Mouse (Mus musculus): ENCODE measurements around the gene Pagr1b.

The Pagr1b gene

DNA sequence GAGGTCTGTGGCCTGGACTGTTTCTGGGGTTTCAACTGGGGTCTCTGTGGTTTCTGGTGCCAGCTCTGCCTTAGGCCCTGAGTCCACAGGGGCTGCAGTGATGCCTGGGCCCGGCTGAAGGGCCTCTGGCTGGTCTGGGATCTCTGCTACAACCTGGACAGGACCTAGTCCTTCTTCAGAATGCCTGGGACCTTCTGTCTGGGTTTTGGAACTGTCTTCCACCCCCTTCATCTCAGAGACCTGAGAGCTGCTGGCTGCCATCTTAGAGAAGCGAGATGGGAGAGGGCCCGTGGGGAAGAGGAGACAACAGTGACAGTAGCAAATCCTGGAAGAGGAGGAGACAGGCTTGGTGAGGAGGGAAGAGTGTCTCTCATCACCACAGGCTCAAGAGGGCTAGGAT is 3.7 kb upstream of the Pagr1b start:
- DNase-seq (ENCODE audit: low read depth, low spot score): no peak

- no peak for DNase-seq (ENCODE audit: low read depth, low spot score)
Measured at GRCm38 (mm10) chr7:127019306-127019960, 3.1 kb upstream of the Pagr1b start.

DNA sequence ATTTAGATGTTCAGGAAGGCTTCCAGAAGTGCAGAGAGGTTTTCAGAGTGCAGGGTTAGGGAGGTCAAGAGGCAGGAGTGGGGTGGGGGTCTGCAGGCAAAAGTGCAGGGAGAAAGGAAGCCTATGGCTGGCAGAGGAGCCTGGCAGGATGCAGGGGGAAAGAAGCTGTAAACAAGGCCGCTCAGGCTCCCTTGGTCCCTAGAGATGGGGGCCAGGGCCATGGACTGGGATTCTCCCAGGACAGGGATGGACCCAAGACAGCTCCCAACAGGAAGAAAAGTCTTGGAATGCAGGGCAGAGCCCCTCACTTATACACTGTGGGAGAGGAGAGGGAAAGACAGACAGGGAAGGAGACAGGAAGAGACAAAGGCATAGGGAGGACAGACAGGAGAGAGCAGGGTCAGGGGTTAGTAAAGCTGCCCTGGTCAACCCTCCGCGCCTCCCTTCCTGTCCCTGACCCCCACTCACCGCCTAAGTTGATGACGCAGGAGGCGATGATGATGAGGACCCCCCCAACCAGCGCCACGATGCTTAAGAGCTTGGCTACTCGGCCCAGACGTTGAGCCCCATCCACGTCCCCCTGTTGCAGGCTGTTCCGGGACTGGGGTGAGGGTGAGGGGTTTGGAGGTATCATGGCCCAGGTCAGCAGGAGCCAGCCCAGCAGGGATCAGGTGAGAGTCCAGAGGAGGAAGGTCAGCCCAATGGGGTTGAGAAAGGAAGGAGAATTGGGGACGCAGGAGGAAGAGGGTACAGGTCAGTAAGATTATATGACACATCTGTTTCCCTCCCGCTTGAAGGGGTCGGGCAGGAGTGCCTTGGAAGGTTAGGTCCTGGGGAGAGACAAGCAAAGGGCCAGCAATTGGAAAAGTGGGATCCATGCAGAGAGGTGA is 2.4 kb upstream of the Pagr1b start:
- no peak for DNase-seq (ENCODE audit: low read depth, low spot score)

- DNase-seq (ENCODE audit: low read depth, low spot score): no peak
Measured at GRCm38 (mm10) chr7:127017950-127018345, 1.7 kb upstream of the Pagr1b start.

- peak; percentile 100 for DNase-seq (ENCODE audit: low read depth, low spot score)
Measured at GRCm38 (mm10) chr7:127016971-127017949, 976 bp upstream of the Pagr1b start, which contains the start of gene Pagr1a. Gene Pagr1a (minus strand): TSS chr7:127017352.

GRCm38 (mm10) chr7:127016486-127016938 is 228 bp upstream of the Pagr1b start:
- no peak for DNase-seq (ENCODE audit: low read depth, low spot score)

- DNase-seq (ENCODE audit: low read depth, low spot score): peak; percentile 91
Measured at GRCm38 (mm10) chr7:127016081-127016480, 203 bp downstream of the Pagr1b start.

GRCm38 (mm10) chr7:127014993-127015392 is 1.3 kb downstream of the Pagr1b start:
- DNase-seq (ENCODE audit: low read depth, low spot score): no peak

- peak; percentile 65 for DNase-seq (ENCODE audit: low read depth, low spot score)
Measured at GRCm38 (mm10) chr7:127014320-127014719, 2.0 kb downstream of the Pagr1b start, which contains the start of gene Mvp. Gene Mvp (minus strand): TSS chr7:127014621.

GRCm38 (mm10) chr7:127013385-127013784 is 2.9 kb downstream of the Pagr1b start:
- DNase-seq (ENCODE audit: low read depth, low spot score): no peak

DNA sequence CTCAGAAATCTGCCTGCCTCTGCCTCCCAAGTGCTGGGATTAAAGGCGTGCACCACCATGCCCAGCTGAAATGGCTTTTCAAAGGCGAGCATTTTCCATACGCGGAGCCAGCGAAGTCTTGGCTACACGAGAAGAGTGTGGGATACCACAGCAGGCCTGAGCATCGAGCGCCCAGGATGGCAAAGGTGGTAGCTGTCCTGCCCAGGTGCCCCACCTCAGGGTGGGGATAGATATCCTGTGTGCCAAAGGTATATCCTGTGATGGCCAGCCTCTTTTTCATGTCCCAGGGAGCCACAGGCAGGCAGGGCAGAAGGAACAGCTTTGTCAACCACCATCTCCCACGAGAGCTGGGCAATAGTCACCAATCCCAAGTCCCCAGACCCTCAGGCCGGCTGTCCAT is 3.4 kb downstream of the Pagr1b start:
- DNase-seq (ENCODE audit: low read depth, low spot score): no peak

GRCm38 (mm10) chr7:127012374-127012773 is 3.9 kb downstream of the Pagr1b start:
- no peak for DNase-seq (ENCODE audit: low read depth, low spot score)

- peak; percentile 47 for DNase-seq (ENCODE audit: low read depth, low spot score)
Measured at GRCm38 (mm10) chr7:127011717-127012116, 4.6 kb downstream of the Pagr1b start.

DNA sequence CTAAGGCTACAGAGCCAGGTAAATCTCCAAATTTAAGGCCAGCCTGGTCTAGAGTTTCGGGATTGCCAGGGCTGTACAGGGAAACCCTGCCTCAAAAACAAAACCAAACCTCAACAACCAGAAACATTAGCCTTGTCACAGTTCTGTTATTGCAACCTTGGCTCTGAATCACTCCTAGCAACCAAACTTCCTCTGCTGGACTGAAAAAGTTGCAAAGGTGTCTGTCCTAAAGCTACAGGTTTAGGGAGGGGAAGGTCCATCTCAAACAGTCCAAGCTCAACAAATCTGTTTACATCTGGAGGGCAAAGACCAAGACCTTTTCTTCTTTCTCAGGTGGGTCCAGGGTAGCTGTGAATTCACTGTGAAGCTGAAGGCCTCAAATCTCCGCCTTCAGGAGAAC is 5.2 kb downstream of the Pagr1b start:
- DNase-seq (ENCODE audit: low read depth, low spot score): no peak

DNA sequence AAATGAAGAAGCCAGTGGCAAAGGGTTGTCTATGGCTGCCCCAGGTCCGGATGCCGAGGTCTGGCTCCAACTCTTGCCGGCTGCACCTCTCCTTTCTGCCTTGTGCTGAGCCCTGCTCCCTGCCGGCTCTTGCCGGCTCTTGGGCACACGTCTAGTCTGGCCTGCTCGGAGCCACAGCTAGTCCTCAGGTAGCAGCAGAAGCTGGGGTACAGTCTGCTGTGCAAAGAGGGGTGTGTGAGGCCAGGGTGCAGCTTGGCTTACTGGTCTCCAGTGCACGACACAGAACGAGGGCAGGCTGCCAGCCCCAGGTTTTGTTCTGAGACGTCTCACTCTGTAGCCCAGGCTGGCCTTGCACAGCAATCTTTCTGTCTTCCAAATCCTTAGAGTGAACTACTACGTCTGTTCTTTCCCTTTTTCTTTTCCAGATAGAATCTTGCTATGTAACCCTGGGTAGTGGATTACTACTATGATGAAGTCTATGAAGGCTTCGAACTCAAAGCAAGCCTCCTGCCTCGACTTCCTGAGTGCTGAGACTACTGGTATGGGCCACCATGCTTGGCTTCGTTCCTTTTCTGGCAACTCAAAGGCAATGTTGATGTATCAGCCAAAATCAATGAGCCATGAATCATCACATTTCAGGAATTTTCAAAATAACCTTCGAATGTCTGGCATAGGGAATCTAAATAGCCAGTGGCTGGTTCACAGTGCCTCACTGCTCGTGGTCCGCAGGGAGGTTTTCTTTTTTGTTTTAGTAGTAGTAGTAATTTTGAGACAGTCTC is 6.8 kb downstream of the Pagr1b start:
- DNase-seq (ENCODE audit: low read depth, low spot score): no peak

DNA sequence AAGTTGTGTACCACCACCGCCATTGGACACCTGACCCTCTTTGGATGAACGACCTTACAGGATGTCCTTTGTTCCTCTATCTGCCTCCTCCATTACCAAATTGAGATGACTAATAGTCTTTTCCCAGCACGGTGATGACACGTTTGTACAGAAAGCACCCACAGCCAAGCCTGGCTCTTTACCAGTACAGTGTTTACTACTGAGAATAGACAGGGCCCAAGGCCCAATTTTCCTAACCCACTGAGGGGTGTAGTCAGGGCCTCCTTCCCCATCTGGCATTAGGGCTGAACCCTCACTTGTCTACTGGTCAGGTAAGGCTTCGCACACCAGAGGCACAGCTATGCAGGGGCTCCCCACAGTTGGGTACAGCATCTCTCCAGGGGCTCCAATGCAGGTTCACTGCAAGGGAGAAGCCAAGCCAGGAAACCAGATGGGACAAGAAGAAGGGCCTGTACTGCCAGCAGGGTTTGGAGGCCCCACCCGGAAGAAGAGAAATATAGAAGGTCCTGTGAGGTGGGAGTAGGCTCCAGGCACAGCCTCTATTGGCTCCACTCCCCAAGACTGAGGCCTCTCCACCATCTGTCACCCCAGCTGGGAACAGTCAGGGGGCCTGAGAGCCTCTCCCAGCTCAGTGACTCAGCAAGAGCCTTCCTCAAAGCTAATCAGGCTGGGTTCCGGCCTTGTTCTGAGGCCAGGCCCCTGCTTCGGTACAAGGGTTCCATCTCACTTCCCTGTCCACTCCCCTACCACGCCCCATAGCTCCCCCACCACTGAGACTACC is 7.9 kb downstream of the Pagr1b start:
- DNase-seq (ENCODE audit: low read depth, low spot score): no peak

DNA sequence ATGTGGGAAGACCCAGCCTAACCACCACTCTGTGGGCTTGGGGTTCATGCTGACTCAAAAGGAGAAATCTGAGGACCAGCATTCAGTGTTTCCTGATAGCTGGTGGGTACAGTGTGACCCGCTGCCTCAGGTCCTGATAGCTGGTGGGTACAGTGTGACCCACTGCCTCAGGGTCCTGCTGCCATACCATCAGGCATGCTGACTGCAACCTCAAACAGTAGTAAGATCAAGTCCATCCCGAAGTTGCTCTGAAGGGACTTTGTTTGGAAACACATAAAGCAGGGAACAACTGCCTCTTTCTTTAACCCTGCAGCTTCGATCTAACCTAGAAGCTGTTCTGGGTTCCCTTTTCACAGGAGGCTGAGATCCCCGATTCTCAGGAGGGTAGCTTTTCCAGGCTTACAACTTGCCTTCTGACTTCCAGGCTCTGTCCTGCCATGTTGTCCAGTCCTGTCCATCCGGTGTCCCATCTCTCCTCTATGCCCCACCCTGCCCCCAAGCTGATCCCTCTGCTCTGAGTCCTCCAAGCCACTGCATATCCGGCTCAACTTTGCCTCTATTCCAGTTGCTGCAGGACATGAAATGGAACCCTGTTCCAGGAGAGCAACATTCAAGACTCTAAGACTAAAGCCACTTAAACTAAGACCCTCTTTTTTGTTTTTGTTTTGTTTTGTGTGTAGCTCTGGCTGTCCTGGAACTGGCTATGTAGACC is 8.8 kb downstream of the Pagr1b start:
- DNase-seq (ENCODE audit: low read depth, low spot score): no peak

- DNase-seq (ENCODE audit: low read depth, low spot score): peak; percentile 43
Measured at GRCm38 (mm10) chr7:127004122-127004875, 12.0 kb downstream of the Pagr1b start.

DNA sequence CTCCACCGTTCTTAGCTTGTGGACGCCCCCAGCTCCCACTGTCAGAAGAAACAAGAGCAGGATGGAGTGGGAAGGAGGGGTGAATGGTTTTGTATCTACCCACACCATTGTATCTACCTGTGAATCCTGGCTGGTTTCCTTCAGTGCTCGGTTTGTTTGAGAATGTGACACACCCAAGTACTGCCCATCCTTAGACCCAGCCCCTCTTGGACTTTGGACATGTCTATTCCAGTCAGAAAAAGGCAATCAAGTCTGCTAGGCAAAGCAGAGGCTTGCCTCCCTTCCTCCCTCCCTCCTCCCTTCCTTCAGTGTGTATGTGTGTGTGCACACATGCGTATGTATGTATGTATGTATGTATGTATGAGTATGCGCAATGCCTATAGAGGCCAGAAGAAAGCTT is 12.7 kb downstream of the Pagr1b start:
- peak; percentile 66 for DNase-seq (ENCODE audit: low read depth, low spot score)
